ENCODE assay signal across 18 mouse cellular contexts in the genomic region with DNA sequence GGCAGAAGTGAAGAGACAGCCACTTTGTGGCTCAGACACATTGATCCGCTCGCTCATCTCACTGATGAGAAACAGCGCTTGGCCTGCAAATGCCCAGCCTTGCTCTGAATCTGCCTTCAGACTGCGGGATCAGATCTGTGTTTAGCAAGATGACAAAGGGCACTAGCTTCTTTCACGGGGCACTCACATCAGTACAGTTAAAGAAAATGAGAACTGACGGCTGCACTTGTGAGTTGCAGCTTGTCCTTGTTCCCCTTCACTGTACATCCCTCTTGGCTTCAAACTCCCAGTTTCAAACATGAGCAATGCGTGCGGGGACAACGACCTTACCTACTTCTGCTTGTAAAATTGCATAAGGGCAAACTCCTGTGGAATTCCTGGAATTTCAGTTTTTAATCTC.
"Had no signal": no experiment of that assay in that cellular context is flagged by ENCODE, and none has a peak within 500 bp of the region (broad histone marks: within the 10 kb centered on the region; RNA-seq: fewer than 3 reads in every experiment).

No protein-coding gene starts in this region.

- ATAC-seq: liver, postnatal 0 days; lung, postnatal 0 days; midbrain, embryonic 13.5 days had no signal

- H3K27ac ChIP-seq: liver, embryonic 15.5 days; lung, embryonic 15.5 days; macrophage; midbrain, embryonic 13.5 days; neural tube, embryonic 12.5 days; stomach, embryonic 15.5 days; stomach, postnatal 0 days had no signal

- H3K27me3 ChIP-seq: liver, embryonic 15.5 days; lung, embryonic 15.5 days; megakaryocyte, embryonic 14.5 days; midbrain, embryonic 13.5 days; neural tube, embryonic 12.5 days; stomach, embryonic 15.5 days had no signal

- H3K9me3 ChIP-seq: liver, embryonic 15.5 days; lung, embryonic 15.5 days; megakaryocyte, embryonic 14.5 days; midbrain, embryonic 13.5 days; neural tube, embryonic 12.5 days; stomach, embryonic 15.5 days had no signal

- H3K4me3 ChIP-seq: liver, embryonic 15.5 days; lung, embryonic 15.5 days; megakaryocyte, embryonic 14.5 days; midbrain, embryonic 13.5 days; neural tube, embryonic 12.5 days; stomach, embryonic 15.5 days had no signal

- DNase-seq: liver, postnatal 0 days; lung, adult 2 months; lung, postnatal 14 days; lung, postnatal 36 days; right cerebral cortex, postnatal 14 days; thymus, adult 2 months; thymus, postnatal 25 days; thymus, postnatal 4 days had no signal

- H3K4me2 ChIP-seq: liver, embryonic 15.5 days; lung, embryonic 15.5 days; midbrain, embryonic 11.5 days; midbrain, embryonic 13.5 days; neural tube, embryonic 12.5 days; stomach, embryonic 15.5 days had no signal

- H3K9ac ChIP-seq: liver, embryonic 15.5 days; liver, postnatal 0 days; lung, embryonic 15.5 days; midbrain, embryonic 13.5 days; neural tube, embryonic 12.5 days; stomach, embryonic 15.5 days had no signal

- H3K36me3 ChIP-seq: liver, embryonic 15.5 days; lung, embryonic 15.5 days; midbrain, embryonic 13.5 days; neural tube, embryonic 12.5 days; stomach, embryonic 15.5 days had no signal

- H3K4me1 ChIP-seq: liver, embryonic 15.5 days; lung, embryonic 15.5 days; megakaryocyte, embryonic 14.5 days; midbrain, embryonic 13.5 days; neural tube, embryonic 12.5 days; stomach, embryonic 15.5 days had no signal
